Mouse (Mus musculus): ENCODE results near the gene E330021D16Rik. TPM values are rescaled to one million over a fixed set of nuclear protein-coding genes. Genes with fewer than 3 reads are reported as not detected.

Gene E330021D16Rik
- total RNA-seq, 1 experiment, result 0.36 TPM

- TF ChIP-seq HCFC1 (IDR thresholded peaks at IDR 0.05; ENCODE audit: borderline replicate concordance, insufficient read depth, low read length) (no peak), CHD2 (IDR thresholded peaks at IDR 0.05; ENCODE audit: low read depth, low read length) (no peak), ZNF384 (IDR thresholded peaks at IDR 0.05; ENCODE audit: low read depth, low read length) (no peak), MAFK (IDR thresholded peaks at IDR 0.05; ENCODE audit: insufficient read depth, low read depth, low read length) (no peak), ZC3H11A (IDR thresholded peaks at IDR 0.05; ENCODE audit: borderline replicate concordance, low read depth, low read length) (no peak)
- in situ Hi-C loops (cut with MboI; ENCODE audit: low sequenced_read_pairs in 2 of 2, unreplicated experiment in 2 of 2), result no loop called here
- H3K9me3 ChIP-seq (ENCODE audit: control insufficient read depth, insufficient read depth, low read depth, low read length), result no peaks in the 10 kb centered on the region
- H3K4me1 ChIP-seq (ENCODE audit: control insufficient read depth in 2 of 2, insufficient read depth in 2 of 2, low read length in 2 of 2, poor library complexity in 1 of 2), result peaks cover 0 to 6% of the 10 kb centered on the region in 2 experiments; a peak in 1 of 4 replicates
- no peaks in the 10 kb centered on the region for H3K36me3 ChIP-seq (ENCODE audit: control insufficient read depth, insufficient read depth, low read length, poor library complexity, severe bottlenecking)
- H3K4me3 ChIP-seq (ENCODE audit: insufficient read depth in 1 of 2, low read depth in 1 of 2, low read length in 2 of 2, poor library complexity in 1 of 2, severe bottlenecking in 1 of 2), result no peak overlapping the region
- no peak overlapping the region for H3K27ac ChIP-seq (ENCODE audit: insufficient read depth, low read depth, low read length, poor library complexity, severe bottlenecking)
- DNase-seq (ENCODE audit: low read depth, low spot score), result no peak
- no peak overlapping the region for H3K9ac ChIP-seq (ENCODE audit: insufficient read depth, low read depth, low read length, poor library complexity, severe bottlenecking)
Observed at GRCm38 (mm10) chr6:136431896-136432248, 16.5 kb upstream of the E330021D16Rik start.

GRCm38 (mm10) chr6:136431169-136431895 lies 16.0 kb upstream of the E330021D16Rik start:
- DNase-seq (ENCODE audit: low read depth, low spot score), result no peak
- H3K27ac ChIP-seq (ENCODE audit: insufficient read depth, low read depth, low read length, poor library complexity, severe bottlenecking), result no peak overlapping the region
- in situ Hi-C loops (cut with MboI; ENCODE audit: low sequenced_read_pairs in 2 of 2, unreplicated experiment in 2 of 2), result no loop called here

GRCm38 (mm10) chr6:136429441-136429840 lies 14.1 kb upstream of the E330021D16Rik start:
- Histone ChIP-seq H3K4me1 (ENCODE audit: control insufficient read depth in 2 of 2, insufficient read depth in 2 of 2, low read length in 2 of 2, poor library complexity in 1 of 2) (peaks cover 0 to 10% of the 10 kb centered on the region in 2 experiments; a peak in 1 of 4 replicates), H3K27ac (ENCODE audit: insufficient read depth, low read depth, low read length, poor library complexity, severe bottlenecking) (no peak overlapping the region; the same call in 1 of the 2 replicates), H3K9ac (ENCODE audit: insufficient read depth, low read depth, low read length, poor library complexity, severe bottlenecking) (no peak overlapping the region), H3K36me3 (ENCODE audit: control insufficient read depth, insufficient read depth, low read length, poor library complexity, severe bottlenecking) (no peaks in the 10 kb centered on the region), H3K4me3 (ENCODE audit: insufficient read depth in 1 of 2, low read depth in 1 of 2, low read length in 2 of 2, poor library complexity in 1 of 2, severe bottlenecking in 1 of 2) (no peak overlapping the region), H3K9me3 (ENCODE audit: control insufficient read depth, insufficient read depth, low read depth, low read length) (no peaks in the 10 kb centered on the region)
- in situ Hi-C loops (cut with MboI; ENCODE audit: low sequenced_read_pairs in 2 of 2, unreplicated experiment in 2 of 2), result loop anchor here (10.0 kb wide), 2 partner anchors 115 to 125 kb away; no protein-coding TSS in a partner anchor
- no peak for TF ChIP-seq MAFK (IDR thresholded peaks at IDR 0.05; ENCODE audit: insufficient read depth, low read depth, low read length)
- no peak for TF ChIP-seq HCFC1 (IDR thresholded peaks at IDR 0.05; ENCODE audit: borderline replicate concordance, insufficient read depth, low read length)
- TF ChIP-seq CHD2 (IDR thresholded peaks at IDR 0.05; ENCODE audit: low read depth, low read length), result no peak
- no peak for TF ChIP-seq ZC3H11A (IDR thresholded peaks at IDR 0.05; ENCODE audit: borderline replicate concordance, low read depth, low read length)
- no peak for TF ChIP-seq ZNF384 (IDR thresholded peaks at IDR 0.05; ENCODE audit: low read depth, low read length)
- DNase-seq (ENCODE audit: low read depth, low spot score), result no peak

More at GRCm38 (mm10) chr6:136431169-136431895, 16.0 kb upstream of the E330021D16Rik start:
- H3K4me1 ChIP-seq (ENCODE audit: control insufficient read depth in 2 of 2, insufficient read depth in 2 of 2, low read length in 2 of 2, poor library complexity in 1 of 2), result peaks cover 0 to 6% of the 10 kb centered on the region in 2 experiments; a peak in 1 of 4 replicates
- H3K9ac ChIP-seq (ENCODE audit: insufficient read depth, low read depth, low read length, poor library complexity, severe bottlenecking), result no peak overlapping the region
- TF ChIP-seq MAFK (IDR thresholded peaks at IDR 0.05; ENCODE audit: insufficient read depth, low read depth, low read length), result no peak
- no peak for TF ChIP-seq HCFC1 (IDR thresholded peaks at IDR 0.05; ENCODE audit: borderline replicate concordance, insufficient read depth, low read length)
- no peak for TF ChIP-seq ZC3H11A (IDR thresholded peaks at IDR 0.05; ENCODE audit: borderline replicate concordance, low read depth, low read length)
- no peak for TF ChIP-seq ZNF384 (IDR thresholded peaks at IDR 0.05; ENCODE audit: low read depth, low read length)
- no peak for TF ChIP-seq CHD2 (IDR thresholded peaks at IDR 0.05; ENCODE audit: low read depth, low read length)
- H3K4me3 ChIP-seq (ENCODE audit: insufficient read depth in 1 of 2, low read depth in 1 of 2, low read length in 2 of 2, poor library complexity in 1 of 2, severe bottlenecking in 1 of 2), result no peak overlapping the region
- H3K36me3 ChIP-seq (ENCODE audit: control insufficient read depth, insufficient read depth, low read length, poor library complexity, severe bottlenecking), result no peaks in the 10 kb centered on the region
- no peaks in the 10 kb centered on the region for H3K9me3 ChIP-seq (ENCODE audit: control insufficient read depth, insufficient read depth, low read depth, low read length)

DNA sequence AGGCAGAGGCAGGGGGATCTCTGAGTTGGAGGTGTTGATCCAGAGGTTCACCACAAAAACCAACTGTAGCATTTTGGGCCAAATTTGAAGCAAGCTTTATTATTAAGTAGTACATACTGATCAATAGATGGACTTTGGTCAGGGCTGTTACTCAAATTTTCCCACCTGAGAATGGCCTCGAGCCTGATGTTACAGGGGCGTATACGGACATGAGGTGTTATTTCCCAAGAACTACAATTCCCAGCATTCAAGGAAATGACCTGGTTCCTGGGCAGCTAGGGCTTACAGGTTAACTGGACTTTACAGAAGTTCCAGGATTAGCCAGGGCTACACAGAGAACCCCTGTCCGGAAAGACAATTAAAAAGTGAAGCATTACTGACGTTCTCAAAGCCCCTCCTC lies 13.0 kb upstream of the E330021D16Rik start:
- Histone ChIP-seq H3K9me3 (ENCODE audit: control insufficient read depth, insufficient read depth, low read depth, low read length) (no peaks in the 10 kb centered on the region), H3K4me3 (ENCODE audit: insufficient read depth in 1 of 2, low read depth in 1 of 2, low read length in 2 of 2, poor library complexity in 1 of 2, severe bottlenecking in 1 of 2) (no peak overlapping the region), H3K36me3 (ENCODE audit: control insufficient read depth, insufficient read depth, low read length, poor library complexity, severe bottlenecking) (no peaks in the 10 kb centered on the region), H3K27ac (ENCODE audit: insufficient read depth, low read depth, low read length, poor library complexity, severe bottlenecking) (no peak overlapping the region), H3K9ac (ENCODE audit: insufficient read depth, low read depth, low read length, poor library complexity, severe bottlenecking) (no peak overlapping the region), H3K4me1 (ENCODE audit: control insufficient read depth in 2 of 2, insufficient read depth in 2 of 2, low read length in 2 of 2, poor library complexity in 1 of 2) (peaks cover 0 to 10% of the 10 kb centered on the region in 2 experiments; a peak in 1 of 4 replicates)
- no peak for DNase-seq (ENCODE audit: low read depth, low spot score)
- TF ChIP-seq HCFC1 (IDR thresholded peaks at IDR 0.05; ENCODE audit: borderline replicate concordance, insufficient read depth, low read length) (no peak), CHD2 (IDR thresholded peaks at IDR 0.05; ENCODE audit: low read depth, low read length) (no peak), ZC3H11A (IDR thresholded peaks at IDR 0.05; ENCODE audit: borderline replicate concordance, low read depth, low read length) (no peak), MAFK (IDR thresholded peaks at IDR 0.05; ENCODE audit: insufficient read depth, low read depth, low read length) (no peak), ZNF384 (IDR thresholded peaks at IDR 0.05; ENCODE audit: low read depth, low read length) (no peak)
- in situ Hi-C loops (cut with MboI; ENCODE audit: low sequenced_read_pairs in 2 of 2, unreplicated experiment in 2 of 2), result loop anchor here (10.0 kb wide), 2 partner anchors 116 to 126 kb away; no protein-coding TSS in a partner anchor
